Mouse (Mus musculus): ENCODE measurements around the gene Dip2a.

- TF ChIP-seq CTCF (IDR thresholded peaks at IDR 0.05; ENCODE audit: low read depth, low read length) (no peak), TAL1 (conservative IDR thresholded peaks at IDR 0.05; ENCODE audit: low read depth, low read length) (no peak), GATA1 (IDR thresholded peaks at IDR 0.05; ENCODE audit: borderline replicate concordance, low read length) (no peak)
Observed at GRCm38 (mm10) chr10:76246601-76247000, 98.5 kb downstream of the Dip2a start.
